Mouse (Mus musculus) kidney, embryonic 15.5 days (tissue): ENCODE measurements around the gene Bmp8a. TPM values are rescaled to one million over a fixed set of nuclear protein-coding genes. Genes with fewer than 3 reads are reported as not detected.
"Not testable (repeated sequence)": the region's sequence is repeated elsewhere in the genome, so short reads cannot be mapped to it uniquely, and the experiment has no call there.

Experiments used
- ATAC-seq: fragments of 200-750 bp; cut with Nextera tagmentation; replicated peaks from 2 replicates; pipeline ENCODE4 v1.8.0; 2017; ENCODE audit warnings: moderate TSS enrichment; ENCODE audit not compliant: low FRiP score
- H3K27ac ChIP-seq: fragments of 300-500 bp; sonication (generic); 2 replicates; pipeline ENCODE4 v1.5.1; 2015; ENCODE audit warnings: mild to moderate bottlenecking, inconsistent platforms
- H3K27me3 ChIP-seq: fragments of 300-500 bp; sonication (generic); 2 replicates; pipeline ENCODE4 v1.6.1; 2015; ENCODE audit warnings: inconsistent platforms
- H3K36me3 ChIP-seq: fragments of 300-500 bp; sonication (generic); 2 replicates; pipeline ENCODE4 v1.6.1; 2015; ENCODE audit warnings: inconsistent platforms
- H3K4me1 ChIP-seq: fragments of 300-500 bp; sonication (generic); 2 replicates; pipeline ENCODE4 v1.6.1; 2015; ENCODE audit warnings: inconsistent platforms
- H3K4me2 ChIP-seq: fragments of 300-500 bp; sonication (generic); 2 replicates; pipeline ENCODE4 v1.6.1; 2015; ENCODE audit warnings: moderate library complexity, mild to moderate bottlenecking, inconsistent platforms
- H3K4me3 ChIP-seq: fragments of 300-500 bp; sonication (generic); replicated peaks from 2 replicates; pipeline ENCODE4 v1.5.1; 2015; ENCODE audit warnings: mild to moderate bottlenecking, inconsistent platforms
- H3K9ac ChIP-seq: fragments of 300-500 bp; sonication (generic); 2 replicates; pipeline ENCODE4 v1.6.1; 2015; ENCODE audit warnings: mild to moderate bottlenecking, inconsistent platforms
- H3K9me3 ChIP-seq: fragments of 300-500 bp; sonication (generic); replicated peaks from 2 replicates; pipeline ENCODE4 v1.6.1; 2016; ENCODE audit warnings: inconsistent platforms
- WGBS: fragments of 180-500 bp; shearing (Covaris S2); methylation state at CpG from one replicate; pipeline ENCODE4 v1.1.7; 2015; ENCODE audit warnings: mixed read lengths; 5-methylcytosine and 5-hydroxymethylcytosine counted together
- polyA plus RNA-seq: library from polyadenylated mRNA; unstranded; fragments of >200 nt; fragmentation: Nextera tagmentation; extraction: Ambion mirVana; gene quantifications from 2 replicates; pipeline ENCODE4 v1.2.1, GENCODE M21; 2015

Gene Bmp8a
- polyA plus RNA-seq, 1 experiment from 2014 or later = 0.19 TPM

- H3K27me3 ChIP-seq, H3K9me3 ChIP-seq: not testable (repeated sequence)
- Histone ChIP-seq H3K4me1 (peaks cover 36% of the 10 kb centered on the region), H3K36me3 (peaks cover 19% of the 10 kb centered on the region), H3K27ac (peak overlapping the region; percentile 85), H3K4me3 (peak overlapping the region; percentile 59), H3K4me2 (peak overlapping the region; percentile 80), H3K9ac (peak overlapping the region; percentile 53)
- peak; percentile 57 for ATAC-seq
- WGBS = under 1% methylated on average over 38 of the region's 55 CpGs
These were observed 60.0 kb downstream of the Bmp8a start for GRCm38 (mm10) chr4:123282915-123283674.

- WGBS = under 1% methylated on average over 25 of the region's 25 CpGs
These were observed 60.6 kb downstream of the Bmp8a start for GRCm38 (mm10) chr4:123282500-123282899.

GRCm38 (mm10) chr4:123280117-123280516, 62.9 kb downstream of the Bmp8a start:
- Histone ChIP-seq H3K9me3 (no peaks in the 10 kb centered on the region), H3K4me1 (peaks cover 15% of the 10 kb centered on the region), H3K9ac (no peak overlapping the region), H3K27me3 (no peaks in the 10 kb centered on the region), H3K27ac (no peak overlapping the region), H3K4me3 (no peak overlapping the region), H3K4me2 (no peak overlapping the region), H3K36me3 (no peaks in the 10 kb centered on the region)
- 76% methylated on average over 3 of the region's 3 CpGs for WGBS
- no peak for ATAC-seq

More at GRCm38 (mm10) chr4:123282500-123282899, 60.6 kb downstream of the Bmp8a start:
- Histone ChIP-seq H3K4me1 (peaks cover 33% of the 10 kb centered on the region), H3K9me3 (no peaks in the 10 kb centered on the region), H3K27me3 (no peaks in the 10 kb centered on the region), H3K36me3 (peaks cover 14% of the 10 kb centered on the region), H3K27ac (peak overlapping the region; percentile 85), H3K4me3 (peak overlapping the region; percentile 59), H3K9ac (peak overlapping the region; percentile 53; the same call in 1 of the 2 replicates), H3K4me2 (peak overlapping the region; percentile 80)
- ATAC-seq = peak; percentile 93

- Histone ChIP-seq H3K27me3 (no peaks in the 10 kb centered on the region), H3K36me3 (no peaks in the 10 kb centered on the region), H3K27ac (no peak overlapping the region), H3K9me3 (no peaks in the 10 kb centered on the region), H3K4me3 (no peak overlapping the region), H3K9ac (no peak overlapping the region), H3K4me1 (no peaks in the 10 kb centered on the region), H3K4me2 (no peak overlapping the region)
- 88% methylated on average over 3 of the region's 3 CpGs for WGBS
- ATAC-seq = no peak
These were observed 72.0 kb downstream of the Bmp8a start for GRCm38 (mm10) chr4:123271063-123271462.

Other genes with a start within 250 kb of the Bmp8a start
- gene Bmp8b, start 238.1 kb downstream of the Bmp8a start, polyA plus RNA-seq = 0.33 and 0.49 TPM in 2 replicates
- gene Oxct2b, start 227.0 kb downstream of the Bmp8a start, polyA plus RNA-seq = not detected in 2 replicates
- gene Ppie, start 203.3 kb downstream of the Bmp8a start, polyA plus RNA-seq = 105 and 109 TPM in 2 replicates
- 1.3 TPM in 2 replicates for gene Hpcal4, start 160.0 kb downstream of the Bmp8a start, polyA plus RNA-seq
- gene Nt5c1a, start 141.7 kb downstream of the Bmp8a start, polyA plus RNA-seq = 0.25 and 0.49 TPM in 2 replicates
- 44.2 and 47.7 TPM in 2 replicates for gene Heyl, start 109.7 kb downstream of the Bmp8a start, polyA plus RNA-seq
- 45.3 and 47.4 TPM in 2 replicates for gene Pabpc4, start 80.9 kb downstream of the Bmp8a start, polyA plus RNA-seq
- not detected in 2 replicates for gene Oxct2a, start 19.6 kb downstream of the Bmp8a start, polyA plus RNA-seq